Mouse (Mus musculus): Measurements from ENCODE around the gene Sfxn5. TPM values are rescaled to one million over a fixed set of nuclear protein-coding genes. Genes with fewer than 3 reads are reported as not detected.

The Sfxn5 gene
- polyA plus RNA-seq, 1 experiment, result 164 TPM

GRCm38 (mm10) chr6:85218251-85218650, 115.0 kb downstream of the Sfxn5 start:
- TF ChIP-seq CTCF (IDR thresholded peaks at IDR 0.05; ENCODE audit: extremely low read depth, insufficient read depth, low read length) (no peak), POLR2A (IDR thresholded peaks at IDR 0.05; ENCODE audit: extremely low read depth, insufficient read depth, low read length) (no peak)
- peaks cover 13% of the 10 kb centered on the region for H3K4me1 ChIP-seq (ENCODE audit: control insufficient read depth, insufficient read depth, low read length)
- no peak overlapping the region for H3K27ac ChIP-seq (ENCODE audit: insufficient read depth, low read length)
- no peak overlapping the region for H3K4me3 ChIP-seq (ENCODE audit: insufficient read depth, low read length)

GRCm38 (mm10) chr6:85210686-85211085, 122.5 kb downstream of the Sfxn5 start:
- Histone ChIP-seq H3K27ac (ENCODE audit: insufficient read depth, low read length) (no peak overlapping the region), H3K4me1 (ENCODE audit: control insufficient read depth, insufficient read depth, low read length) (peaks cover 5% of the 10 kb centered on the region), H3K4me3 (ENCODE audit: insufficient read depth, low read length) (no peak overlapping the region)
- TF ChIP-seq POLR2A (IDR thresholded peaks at IDR 0.05; ENCODE audit: extremely low read depth, insufficient read depth, low read length) (no peak), CTCF (IDR thresholded peaks at IDR 0.05; ENCODE audit: extremely low read depth, insufficient read depth, low read length) (no peak)

- Histone ChIP-seq H3K27ac (ENCODE audit: insufficient read depth, low read length) (no peak overlapping the region), H3K4me1 (ENCODE audit: control insufficient read depth, insufficient read depth, low read length) (peaks cover 8% of the 10 kb centered on the region), H3K4me3 (ENCODE audit: insufficient read depth, low read length) (no peak overlapping the region)
- TF ChIP-seq CTCF (IDR thresholded peaks at IDR 0.05; ENCODE audit: extremely low read depth, insufficient read depth, low read length) (no peak), POLR2A (IDR thresholded peaks at IDR 0.05; ENCODE audit: extremely low read depth, insufficient read depth, low read length) (no peak)
Observed at GRCm38 (mm10) chr6:85209226-85209967, 123.8 kb downstream of the Sfxn5 start.

- TF ChIP-seq POLR2A (IDR thresholded peaks at IDR 0.05; ENCODE audit: extremely low read depth, insufficient read depth, low read length) (no peak), CTCF (IDR thresholded peaks at IDR 0.05; ENCODE audit: extremely low read depth, insufficient read depth, low read length) (no peak)
- H3K4me3 ChIP-seq (ENCODE audit: insufficient read depth, low read length), result no peak overlapping the region
- no peak overlapping the region for H3K27ac ChIP-seq (ENCODE audit: insufficient read depth, low read length)
- peaks cover 8% of the 10 kb centered on the region for H3K4me1 ChIP-seq (ENCODE audit: control insufficient read depth, insufficient read depth, low read length)
Observed at GRCm38 (mm10) chr6:85207345-85207744, 125.9 kb downstream of the Sfxn5 start.

- Histone ChIP-seq H3K27ac (ENCODE audit: insufficient read depth, low read length) (no peak overlapping the region), H3K4me3 (ENCODE audit: insufficient read depth, low read length) (no peak overlapping the region), H3K4me1 (ENCODE audit: control insufficient read depth, insufficient read depth, low read length) (peaks cover 8% of the 10 kb centered on the region)
- TF ChIP-seq POLR2A (IDR thresholded peaks at IDR 0.05; ENCODE audit: extremely low read depth, insufficient read depth, low read length) (no peak), CTCF (IDR thresholded peaks at IDR 0.05; ENCODE audit: extremely low read depth, insufficient read depth, low read length) (no peak)
Observed at GRCm38 (mm10) chr6:85206939-85207285, 126.3 kb downstream of the Sfxn5 start.

- Histone ChIP-seq H3K27ac (ENCODE audit: insufficient read depth, low read length) (peak overlapping the region; percentile 14; the same call in 1 of the 2 replicates), H3K4me1 (ENCODE audit: control insufficient read depth, insufficient read depth, low read length) (peaks cover 8% of the 10 kb centered on the region), H3K4me3 (ENCODE audit: insufficient read depth, low read length) (no peak overlapping the region)
- TF ChIP-seq CTCF (IDR thresholded peaks at IDR 0.05; ENCODE audit: extremely low read depth, insufficient read depth, low read length), result no peak
- no peak for TF ChIP-seq POLR2A (IDR thresholded peaks at IDR 0.05; ENCODE audit: extremely low read depth, insufficient read depth, low read length)
Observed at GRCm38 (mm10) chr6:85206182-85206938, 126.9 kb downstream of the Sfxn5 start.

- Histone ChIP-seq H3K27ac (ENCODE audit: insufficient read depth, low read length) (no peak overlapping the region), H3K4me3 (ENCODE audit: insufficient read depth, low read length) (no peak overlapping the region), H3K4me1 (ENCODE audit: control insufficient read depth, insufficient read depth, low read length) (no peaks in the 10 kb centered on the region; the same call in 1 of the 2 replicates)
- TF ChIP-seq POLR2A (IDR thresholded peaks at IDR 0.05; ENCODE audit: extremely low read depth, insufficient read depth, low read length) (no peak), CTCF (IDR thresholded peaks at IDR 0.05; ENCODE audit: extremely low read depth, insufficient read depth, low read length) (no peak)
Observed at GRCm38 (mm10) chr6:85197951-85198350, 135.3 kb downstream of the Sfxn5 start.

- no peaks in the 10 kb centered on the region; the same call in 1 of the 2 replicates for H3K4me1 ChIP-seq (ENCODE audit: control insufficient read depth, insufficient read depth, low read length)
- TF ChIP-seq POLR2A (IDR thresholded peaks at IDR 0.05; ENCODE audit: extremely low read depth, insufficient read depth, low read length), result no peak
- TF ChIP-seq CTCF (IDR thresholded peaks at IDR 0.05; ENCODE audit: extremely low read depth, insufficient read depth, low read length), result no peak
Observed at GRCm38 (mm10) chr6:85193381-85194318, 139.6 kb downstream of the Sfxn5 start.

More at GRCm38 (mm10) chr6:85193381-85194318, 139.6 kb downstream of the Sfxn5 start:
- H3K4me3 ChIP-seq (ENCODE audit: insufficient read depth, low read length), result no peak overlapping the region
- no peak overlapping the region for H3K27ac ChIP-seq (ENCODE audit: insufficient read depth, low read length)

All from cortical plate, adult 2 months (tissue).